Mouse (Mus musculus): ENCODE measurements around the gene Gm10663. TPM values are rescaled to one million over a fixed set of nuclear protein-coding genes. Genes with fewer than 3 reads are reported as not detected.

The Gm10663 gene
- total and polyA plus RNA-seq, 2 experiments, result not detected

DNA sequence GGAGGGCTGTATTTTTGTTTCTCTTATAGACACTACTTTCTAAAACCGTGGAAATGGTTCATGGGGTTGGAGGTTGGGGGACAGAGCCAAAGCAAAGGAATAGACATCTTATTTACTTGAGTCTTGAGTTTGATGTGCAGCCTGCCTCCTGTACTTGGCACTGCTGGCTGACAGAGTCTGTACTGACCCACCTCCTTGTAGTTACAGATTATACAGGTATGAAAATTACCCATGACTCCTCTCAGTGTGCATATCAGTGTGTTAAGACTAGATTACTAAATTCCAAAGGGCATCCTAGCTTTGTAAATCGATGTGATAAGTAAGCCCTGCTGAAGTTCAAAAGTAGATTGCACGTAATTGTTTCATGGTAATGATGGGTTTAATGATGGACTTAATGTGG is 51.6 kb downstream of the Gm10663 start:
- no peak for TF ChIP-seq POLR2A (IDR thresholded peaks at IDR 0.05; ENCODE audit: extremely low read depth, insufficient read depth, low read length)
- TF ChIP-seq CTCF (IDR thresholded peaks at IDR 0.05; ENCODE audit: low read depth, low read length), result no peak
- no peak for DNase-seq (ENCODE audit: extremely low read depth, low read depth, low spot score)
- no peaks in the 10 kb centered on the region for H3K36me3 ChIP-seq (ENCODE audit: control insufficient read depth, insufficient read depth, low read length)
- H3K27me3 ChIP-seq (ENCODE audit: control insufficient read depth, insufficient read depth, low read length), result no peaks in the 10 kb centered on the region
- no peaks in the 10 kb centered on the region for H3K4me1 ChIP-seq (ENCODE audit: control insufficient read depth, insufficient read depth, low read length)
- 67% methylated on average over 3 of the region's 3 CpGs for WGBS
- H3K79me2 ChIP-seq (ENCODE audit: control insufficient read depth, insufficient read depth, low read length), result no peaks in the 10 kb centered on the region
- no peak overlapping the region for H3K27ac ChIP-seq (replicated peaks; ENCODE audit: insufficient read depth, low read depth, low read length)
- H3K9ac ChIP-seq (ENCODE audit: low read depth, low read length), result no peak overlapping the region
- no peak overlapping the region for H3K4me3 ChIP-seq (ENCODE audit: insufficient read depth, low read depth, low read length)

Other genes starting within 250 kb of the Gm10663 start
- 26.5 and 31.0 TPM in 2 replicates for gene Klhl2, start 225.0 kb upstream of the Gm10663 start, total RNA-seq (2014; rRNA removed)
- gene Klhl2, start 225.0 kb upstream of the Gm10663 start, polyA plus RNA-seq (2012; rRNA removed), result 10.1 and 11.4 TPM in 2 replicates
- gene Tmem192, start 127.8 kb upstream of the Gm10663 start, total RNA-seq (2014; rRNA removed), result 5.1 and 5.3 TPM in 2 replicates
- gene Tmem192, start 127.8 kb upstream of the Gm10663 start, polyA plus RNA-seq (2012; rRNA removed), result 28.8 and 31.3 TPM in 2 replicates
- not detected in 2 replicates for gene Trim75, start 87.2 kb upstream of the Gm10663 start, total RNA-seq (2014; rRNA removed)
- gene Trim75, start 87.2 kb upstream of the Gm10663 start, polyA plus RNA-seq (2012; rRNA removed), result not detected in 2 replicates
- not detected in 2 replicates for gene Trim61, start 56.5 kb upstream of the Gm10663 start, total RNA-seq (2014; rRNA removed)
- gene Trim61, start 56.5 kb upstream of the Gm10663 start, polyA plus RNA-seq (2012; rRNA removed), result not detected in 2 replicates
- gene Trim60, start 56.4 kb upstream of the Gm10663 start, total RNA-seq (2014; rRNA removed), result not detected in 2 replicates
- not detected in 2 replicates for gene Trim60, start 56.4 kb upstream of the Gm10663 start, polyA plus RNA-seq (2012; rRNA removed)
- not detected in 2 replicates for gene Apela, start 37.7 kb upstream of the Gm10663 start, total RNA-seq (2014; rRNA removed)
- gene Apela, start 37.7 kb upstream of the Gm10663 start, polyA plus RNA-seq (2012; rRNA removed), result not detected in 2 replicates
- not detected in 2 replicates for gene BC030870, start 54.5 kb downstream of the Gm10663 start, total RNA-seq (2014; rRNA removed)
- not detected in 2 replicates for gene BC030870, start 54.5 kb downstream of the Gm10663 start, polyA plus RNA-seq (2012; rRNA removed)

Measured in liver, adult 2 months (tissue).